Mouse (Mus musculus) right cerebral cortex, postnatal 25 days (tissue): ENCODE data around the gene L3mbtl2.
"Not testable (repeated sequence)": the region's sequence is repeated elsewhere in the genome, so short reads cannot be mapped to it uniquely, and the experiment has no call there.

Source experiments
- DNase-seq: peaks from one replicate; pipeline ENCODE4 v3.0.0; 2022

L3mbtl2 gene

DNA sequence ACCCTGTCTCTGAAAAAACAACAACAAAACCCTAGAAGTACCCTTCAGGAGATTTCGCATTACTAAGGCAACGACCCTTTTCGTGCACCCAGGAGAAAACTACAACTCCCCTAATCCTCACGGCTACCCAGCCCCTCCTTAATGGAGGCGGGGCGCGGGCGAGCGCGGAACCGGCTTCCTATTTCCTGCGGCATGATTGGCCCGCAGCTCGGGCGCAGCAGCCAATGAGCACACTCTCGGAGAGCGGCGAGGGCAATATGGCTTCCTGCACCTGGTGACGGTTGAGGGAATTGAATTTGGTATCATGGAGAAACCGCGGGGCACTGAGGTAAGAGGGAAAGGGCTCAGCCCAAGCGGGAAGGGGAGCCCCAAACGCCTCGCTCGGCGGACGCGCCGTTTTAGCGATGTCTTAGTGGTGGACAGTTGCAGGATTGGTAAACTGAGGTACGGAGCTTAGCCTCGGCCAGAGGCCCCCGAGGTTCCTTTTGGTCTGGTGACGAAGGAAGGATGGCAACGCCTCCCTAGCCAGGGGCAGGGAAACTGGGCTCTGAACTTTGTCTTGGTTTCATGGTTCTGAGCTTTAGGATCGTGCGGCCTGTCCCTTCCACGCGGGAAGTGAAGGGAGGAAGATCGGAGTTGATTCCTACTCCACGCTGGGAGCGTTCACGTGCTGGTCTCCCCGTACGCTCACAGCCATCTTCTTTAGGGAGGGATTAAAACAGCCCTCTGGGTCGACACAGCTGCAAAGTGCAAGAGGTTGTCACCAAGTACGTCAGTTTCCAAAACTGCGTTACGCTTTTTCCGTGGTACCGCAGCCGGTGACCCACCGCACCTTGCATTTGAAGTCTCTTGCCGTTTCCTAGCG, at the start of gene L3mbtl2:
L3mbtl2 (plus strand) TSS at position 193 of the 865 bp plus-strand sequence.
- DNase-seq, result peak; percentile 90

DNA sequence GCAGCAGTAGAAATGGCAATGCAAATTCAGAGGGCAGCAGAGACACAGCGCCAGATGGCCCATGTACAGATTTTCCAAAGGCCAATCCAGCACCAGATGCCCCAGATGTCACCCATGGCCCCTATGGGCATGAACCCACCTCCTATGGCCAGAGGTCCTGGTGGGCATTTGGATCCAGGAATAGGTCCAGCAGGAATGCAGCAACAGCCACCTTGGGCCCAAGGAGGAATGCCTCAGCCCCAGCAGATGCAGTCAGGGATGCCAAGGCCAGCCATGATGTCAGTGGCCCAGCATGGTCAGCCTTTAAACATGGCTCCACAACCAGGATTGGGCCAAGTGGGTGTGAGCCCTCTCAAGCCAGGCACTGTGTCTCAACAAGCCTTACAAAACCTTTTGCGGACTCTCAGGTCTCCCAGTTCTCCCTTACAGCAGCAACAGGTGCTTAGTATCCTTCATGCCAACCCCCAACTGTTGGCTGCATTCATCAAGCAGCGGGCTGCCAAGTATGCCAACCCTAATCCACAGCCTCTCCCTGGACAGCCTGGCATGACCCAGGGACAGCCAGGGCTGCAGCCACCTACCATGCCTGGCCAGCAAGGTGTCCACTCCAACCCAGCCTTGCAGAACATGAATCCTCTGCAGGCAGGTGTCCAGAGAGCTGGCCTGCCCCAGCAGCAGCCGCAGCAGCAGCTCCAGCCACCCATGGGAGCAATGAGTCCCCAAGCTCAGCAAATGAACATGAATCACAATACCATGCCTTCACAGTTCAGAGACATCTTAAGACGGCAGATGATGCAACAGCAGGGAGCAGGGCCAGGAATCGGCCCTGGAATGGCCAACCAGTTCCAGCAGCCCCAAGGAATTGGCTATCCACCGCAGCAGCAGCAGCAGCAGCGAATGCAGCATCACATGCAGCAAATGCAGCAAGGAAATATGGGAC, 13.9 kb upstream of the L3mbtl2 start:
- no peak for DNase-seq

DNA sequence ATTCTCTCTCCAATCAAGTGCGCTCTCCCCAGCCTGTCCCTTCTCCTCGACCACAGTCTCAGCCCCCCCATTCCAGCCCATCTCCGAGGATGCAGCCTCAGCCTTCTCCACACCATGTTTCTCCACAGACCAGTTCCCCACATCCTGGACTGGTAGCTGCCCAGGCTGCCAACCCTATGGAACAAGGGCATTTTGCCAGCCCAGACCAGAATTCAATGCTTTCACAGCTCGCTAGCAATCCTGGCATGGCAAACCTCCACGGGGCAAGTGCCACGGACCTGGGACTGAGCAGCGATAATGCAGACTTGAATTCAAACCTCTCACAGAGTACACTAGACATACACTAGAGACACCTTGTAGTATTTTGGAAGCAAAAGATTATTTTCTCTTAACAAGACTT, 13.1 kb upstream of the L3mbtl2 start:
- DNase-seq, result no peak

DNA sequence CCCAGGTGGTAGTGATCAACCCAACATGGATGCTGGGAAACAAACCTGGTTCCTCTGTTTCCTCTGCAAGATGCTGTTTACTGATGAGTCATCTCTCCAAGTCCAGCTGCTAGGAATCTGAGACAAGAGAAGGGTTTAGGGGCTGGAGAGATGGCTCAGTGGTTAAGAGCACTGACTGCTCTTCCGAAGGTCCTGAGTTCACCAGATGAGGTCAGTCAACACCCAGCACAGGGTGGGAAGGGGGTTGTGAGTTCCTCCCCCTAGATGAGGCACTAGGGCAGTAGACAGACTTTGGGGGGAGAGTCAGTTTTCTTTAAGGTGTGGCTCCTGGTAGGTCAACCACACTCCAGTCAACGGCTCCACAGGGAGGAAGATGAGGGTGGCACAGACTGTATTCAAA, 2.0 kb upstream of the L3mbtl2 start:
- no peak for DNase-seq

DNA sequence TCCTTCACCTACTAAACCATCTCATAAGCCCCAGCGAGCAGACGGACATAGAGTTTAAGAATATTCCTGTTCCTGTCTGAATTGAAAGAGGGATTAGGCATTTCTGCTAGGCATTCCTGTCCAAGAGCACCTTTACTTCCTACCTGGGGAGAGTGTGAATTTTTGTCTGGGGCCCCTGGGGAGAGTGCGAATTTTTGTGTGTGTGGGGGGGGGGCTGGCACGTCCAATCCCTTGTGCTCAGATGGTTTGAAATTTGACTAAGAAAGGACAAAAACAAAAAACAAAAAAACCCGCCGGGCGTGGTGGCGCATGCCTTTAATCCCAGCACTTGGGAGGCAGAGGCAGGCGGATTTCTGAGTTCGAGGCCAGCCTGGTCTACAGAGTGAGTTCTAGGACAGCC, 408 bp upstream of the L3mbtl2 start:
- DNase-seq, result no peak

DNA sequence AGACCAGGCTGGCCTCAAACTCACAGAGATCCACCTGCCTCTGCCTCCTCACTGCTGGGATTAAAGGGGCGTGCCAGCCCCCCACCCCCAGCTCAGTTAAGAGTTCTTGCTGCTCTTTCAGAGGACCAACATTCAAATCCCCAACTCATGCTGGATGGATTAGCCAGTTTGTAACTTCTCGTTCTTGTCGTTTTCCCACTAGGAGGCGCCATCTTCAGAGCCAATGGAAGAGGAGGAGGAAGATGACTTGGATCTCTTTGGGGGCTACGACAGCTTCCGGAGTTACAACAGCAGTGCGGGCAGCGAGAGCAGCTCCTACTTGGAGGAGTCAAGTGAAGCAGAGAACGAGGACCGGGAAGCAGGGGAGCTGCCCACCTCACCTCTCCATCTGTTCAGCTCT, 3.3 kb downstream of the L3mbtl2 start:
- no peak for DNase-seq

DNA sequence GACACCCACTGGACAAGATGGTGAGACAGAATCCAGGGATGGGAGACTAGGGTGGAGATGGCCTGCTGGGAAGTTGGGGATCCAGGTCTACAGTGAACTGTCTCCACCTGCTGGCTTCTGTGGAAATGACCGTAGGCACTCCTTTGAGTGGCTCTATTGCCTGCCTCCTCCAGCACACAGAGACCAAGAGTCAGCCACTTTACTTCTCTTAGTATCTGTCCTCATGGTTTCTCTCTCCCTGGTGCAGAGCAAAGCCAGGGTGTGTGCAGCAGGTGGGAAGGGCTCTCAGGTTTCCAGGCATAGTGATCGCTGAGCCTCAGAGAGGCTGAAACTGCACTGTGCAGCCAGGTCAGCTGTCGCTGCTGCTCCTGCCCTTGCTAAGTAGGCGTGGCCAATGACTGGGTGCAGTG, 6.5 kb downstream of the L3mbtl2 start:
- DNase-seq, result peak; percentile 28

DNA sequence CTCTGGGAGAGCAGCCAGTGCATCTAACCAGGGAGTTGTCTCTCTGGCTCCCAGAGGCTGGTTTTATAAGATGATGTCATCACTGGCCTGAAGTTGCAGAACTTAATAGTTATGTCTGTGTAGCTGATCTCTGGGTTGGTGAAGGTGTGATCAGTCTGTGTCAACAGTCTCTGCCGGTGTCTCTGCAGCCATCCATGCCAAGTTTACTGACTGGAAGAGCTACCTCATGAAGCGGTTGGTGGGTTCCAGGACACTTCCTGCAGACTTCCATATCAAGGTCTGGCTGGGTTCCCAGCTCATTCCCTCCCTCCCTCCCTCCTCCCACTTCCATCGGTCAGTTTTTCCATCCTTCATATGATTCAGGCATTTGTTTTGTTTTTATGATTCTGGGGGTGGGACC, 12.9 kb downstream of the L3mbtl2 start:
- no peak for DNase-seq

DNA sequence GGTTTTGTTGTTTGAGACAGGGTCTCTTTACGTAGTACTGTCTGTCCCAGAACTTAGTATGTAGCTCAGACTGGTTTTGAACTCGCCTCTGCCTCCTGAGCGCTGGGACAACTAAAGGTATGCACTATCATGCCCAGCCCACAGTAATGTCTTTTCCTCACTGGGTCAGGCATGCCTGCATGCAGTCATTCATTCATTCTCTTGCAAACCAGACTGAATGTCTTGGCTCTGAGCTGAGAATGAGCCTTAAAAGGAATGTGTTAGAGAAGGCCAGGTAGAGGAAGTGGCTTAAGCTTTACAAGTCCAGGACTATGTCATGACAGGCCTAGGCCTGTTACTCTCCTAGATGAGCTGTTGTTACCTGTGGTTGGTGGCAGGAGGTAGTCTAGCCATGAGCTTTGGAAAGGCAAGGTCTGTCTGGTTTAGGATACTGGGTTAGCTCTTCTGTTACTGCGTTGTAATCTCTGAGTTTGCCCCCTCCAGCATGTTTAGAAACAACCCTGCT, 16.7 kb downstream of the L3mbtl2 start:
- no peak for DNase-seq

DNA sequence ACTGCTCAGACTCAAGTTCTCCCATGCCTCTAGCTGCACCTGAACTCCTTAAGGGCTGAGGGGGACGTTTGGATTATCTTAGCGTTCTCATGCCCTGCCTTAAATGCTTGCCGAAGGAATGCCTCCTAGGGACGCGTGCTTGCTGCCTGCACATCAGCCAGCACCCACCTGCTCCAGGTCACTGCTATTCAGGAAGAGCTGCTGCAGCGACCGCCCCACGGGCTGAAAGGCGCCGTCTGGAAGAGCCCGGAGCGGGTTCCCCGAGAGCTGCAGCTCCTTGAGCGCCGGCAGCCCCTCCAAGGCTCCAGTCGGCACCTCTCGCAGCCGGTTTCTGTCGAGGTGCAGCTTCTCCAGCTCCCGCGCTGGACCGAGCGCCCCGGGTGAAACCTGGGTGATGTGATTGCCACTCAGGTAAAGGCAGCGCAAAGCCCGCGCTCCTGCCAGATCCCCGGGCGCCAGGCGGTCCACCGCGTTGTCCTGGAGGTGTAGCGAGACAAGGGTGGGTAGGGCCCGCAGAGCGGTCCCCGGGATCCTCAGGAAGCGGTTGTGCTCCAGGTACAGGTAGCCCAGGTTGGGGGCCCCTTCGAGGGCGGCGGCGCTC, 29.8 kb downstream of the L3mbtl2 start:
- no peak for DNase-seq

DNA sequence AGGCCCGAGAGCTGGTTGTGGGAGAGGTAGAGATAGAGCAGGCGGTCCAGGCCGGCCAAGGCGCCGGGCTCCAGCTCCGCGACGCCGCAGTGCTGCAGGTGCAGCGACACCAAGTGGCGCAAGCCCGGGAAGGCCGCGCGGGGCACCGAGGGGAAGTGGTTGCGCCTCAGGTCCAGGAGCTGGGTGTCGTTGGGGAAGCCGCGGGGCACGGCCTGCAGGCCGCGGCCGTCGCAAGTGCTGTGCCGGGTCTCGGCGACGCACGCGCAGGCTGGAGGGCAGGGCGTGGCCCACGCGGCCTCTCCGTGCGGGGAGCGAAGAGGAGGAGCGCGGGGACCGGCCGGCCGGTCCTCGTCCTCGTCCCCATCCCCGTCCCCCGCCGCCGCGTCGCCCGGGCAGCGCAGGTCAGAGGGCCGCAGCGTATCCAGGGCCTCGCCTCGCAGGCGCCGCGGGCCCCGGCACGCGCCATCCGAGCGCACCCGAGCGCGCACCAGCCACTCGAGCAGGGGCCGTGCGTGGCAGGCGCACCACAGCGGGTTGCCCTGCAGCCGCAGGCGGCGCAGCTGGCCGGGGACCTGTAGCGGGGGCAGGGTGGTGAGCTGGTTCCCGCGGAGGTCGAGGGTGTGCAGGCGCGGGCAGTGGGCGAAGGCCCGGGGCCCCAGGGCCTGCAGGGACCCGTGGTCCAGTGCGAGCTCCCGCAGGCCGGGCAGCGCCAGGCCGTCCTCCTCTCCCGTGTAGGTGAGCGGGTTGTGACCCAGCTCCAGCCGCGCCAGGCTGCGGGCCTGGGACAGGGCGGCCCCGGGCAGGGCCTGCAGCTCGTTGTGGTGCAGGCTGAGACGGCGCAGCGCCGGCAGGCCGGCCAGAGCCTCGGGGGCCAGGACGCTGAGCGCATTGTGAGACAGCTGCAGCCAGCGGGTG, 30.5 kb downstream of the L3mbtl2 start:
- DNase-seq, result peak; percentile 84

DNA sequence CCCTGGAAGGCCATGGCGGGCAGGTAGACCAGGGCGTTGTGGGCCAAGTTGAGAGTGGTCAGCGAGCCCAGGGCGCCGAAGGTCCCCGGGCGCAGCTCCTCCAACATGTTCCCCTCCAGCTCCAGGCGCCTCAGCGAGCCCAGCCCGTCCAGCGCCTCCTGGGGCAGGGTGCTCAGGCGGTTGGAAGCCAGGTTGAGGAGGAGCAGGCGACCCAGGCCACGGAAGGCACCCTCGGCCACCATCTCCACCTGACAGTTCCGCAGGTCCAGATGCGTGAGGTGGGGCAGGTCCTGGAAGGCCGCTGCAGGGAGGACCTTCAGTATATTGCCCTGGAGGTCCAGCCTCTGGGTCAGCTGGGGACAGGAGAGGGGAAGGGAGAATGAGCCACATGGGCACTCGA, 31.2 kb downstream of the L3mbtl2 start:
- no peak for DNase-seq

DNA sequence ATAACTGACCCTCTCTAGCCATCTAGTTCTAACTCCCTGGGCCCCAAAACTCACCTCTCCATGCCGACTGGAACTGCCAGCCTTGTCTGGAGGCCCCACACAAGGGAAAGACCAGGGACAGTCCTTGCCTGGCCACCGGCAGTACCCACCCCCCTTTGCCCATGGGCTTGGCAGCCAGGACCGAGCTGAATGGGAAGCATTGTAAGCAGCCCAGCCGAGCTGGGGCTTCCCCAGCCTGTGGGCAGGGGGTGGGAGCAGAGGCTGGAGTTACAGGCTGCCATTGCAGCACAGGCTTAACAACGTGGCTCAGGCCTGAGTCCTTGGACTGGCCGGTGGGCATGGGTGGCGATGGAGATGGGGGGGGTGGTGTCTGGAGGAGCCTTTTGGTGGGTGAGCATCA, 33.5 kb downstream of the L3mbtl2 start, which contains the start of gene Chadl:
Chadl (minus strand) TSS at position 113 of the 400 bp plus-strand sequence.
- no peak for DNase-seq

DNA sequence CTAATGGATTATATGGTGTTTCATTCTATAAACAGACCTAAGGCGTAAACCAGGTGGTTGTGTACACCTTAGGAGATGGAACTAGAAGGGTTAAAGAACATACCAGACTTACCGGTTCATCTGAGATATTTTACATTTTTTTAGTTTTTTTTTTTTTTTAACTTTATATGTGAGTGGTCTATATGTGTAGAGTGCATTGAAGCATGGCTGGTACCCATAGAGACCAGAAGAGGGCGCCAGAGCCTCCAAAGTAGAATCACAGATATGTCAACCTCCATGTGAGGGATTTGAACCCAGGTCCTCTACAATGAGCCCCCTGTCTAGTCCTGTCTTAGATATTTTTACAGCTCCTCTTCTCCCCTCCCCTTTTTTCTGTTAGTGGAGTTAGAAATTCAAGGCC, 34.2 kb downstream of the L3mbtl2 start:
- no peak for DNase-seq

DNA sequence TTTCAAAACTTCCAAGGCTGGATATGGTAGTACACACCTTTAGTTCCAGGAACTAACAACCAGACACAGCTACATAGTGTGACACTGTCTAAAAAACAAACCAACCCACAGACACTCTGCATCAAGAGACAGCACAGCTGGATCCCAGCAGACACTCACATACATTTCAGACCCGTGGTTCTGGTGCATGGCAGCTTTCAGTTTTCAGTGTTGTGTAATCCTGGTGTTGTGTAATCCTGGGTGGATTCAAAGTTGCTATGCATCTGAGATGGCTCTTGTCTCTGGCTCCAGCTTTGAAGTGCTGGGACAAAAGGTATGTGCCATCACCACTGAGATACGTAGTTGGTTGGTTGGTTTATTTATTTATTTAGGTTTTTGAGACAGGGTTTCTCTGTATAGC, 34.8 kb downstream of the L3mbtl2 start:
- DNase-seq, result no peak

DNA sequence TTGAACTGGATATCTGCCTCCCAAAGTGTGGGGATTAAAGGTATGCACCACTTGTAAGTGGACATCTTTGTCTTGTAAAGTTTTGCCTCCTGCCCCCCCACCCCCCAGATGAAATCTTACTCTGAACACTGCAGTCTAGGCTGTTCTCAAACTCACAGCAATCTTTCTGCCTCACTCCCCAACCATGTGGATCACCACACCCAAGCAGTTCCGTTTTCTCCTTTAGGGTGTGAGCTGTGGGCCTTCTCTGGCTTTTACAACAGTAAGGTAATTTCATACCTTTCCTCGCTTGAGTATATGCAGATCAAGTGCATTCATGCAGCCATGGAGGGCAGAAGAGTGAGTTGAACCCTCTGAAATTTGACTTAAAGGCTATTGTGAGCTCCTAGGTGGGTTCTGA, 36.5 kb downstream of the L3mbtl2 start:
- DNase-seq, result no peak

DNA sequence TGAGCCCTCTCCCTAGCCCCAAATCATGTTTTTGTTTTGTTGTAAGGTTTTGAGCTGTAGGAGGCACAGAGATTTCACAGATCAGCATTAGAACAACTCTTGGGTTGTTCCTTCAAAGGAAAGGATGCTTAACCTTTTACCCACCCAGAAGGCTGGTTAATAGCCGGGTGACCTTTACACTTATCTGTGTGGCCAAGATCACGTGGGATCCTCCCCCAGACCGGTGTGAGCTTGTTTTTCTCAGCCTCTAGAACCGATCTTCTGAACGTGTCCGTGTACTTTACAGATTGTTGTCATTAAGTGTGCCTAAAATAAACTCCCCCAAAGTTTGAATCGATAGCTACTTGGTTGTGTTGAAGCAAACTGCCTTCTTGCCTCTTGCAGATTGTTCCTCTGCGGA, 36.9 kb downstream of the L3mbtl2 start:
- DNase-seq, result no peak

DNA sequence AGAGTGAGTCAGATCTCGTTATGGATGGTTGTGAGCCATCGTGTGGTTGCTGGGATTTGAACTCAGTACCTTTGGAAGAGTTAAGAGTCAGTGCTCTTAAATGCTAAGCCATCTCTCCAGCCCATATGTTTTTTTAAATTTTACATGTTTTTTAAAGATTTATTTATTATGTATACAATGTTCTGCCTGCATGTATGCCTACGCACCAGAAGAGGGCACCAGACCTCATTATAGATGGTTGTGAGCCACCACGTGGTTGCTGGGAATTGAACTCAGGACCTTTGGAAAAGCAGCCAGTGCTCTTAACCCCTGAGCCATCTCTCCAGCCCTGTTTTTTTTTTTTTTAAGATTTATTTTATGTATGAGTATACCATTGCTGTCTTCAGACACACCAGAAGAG, 37.7 kb downstream of the L3mbtl2 start:
- DNase-seq, result not testable (repeated sequence)

DNA sequence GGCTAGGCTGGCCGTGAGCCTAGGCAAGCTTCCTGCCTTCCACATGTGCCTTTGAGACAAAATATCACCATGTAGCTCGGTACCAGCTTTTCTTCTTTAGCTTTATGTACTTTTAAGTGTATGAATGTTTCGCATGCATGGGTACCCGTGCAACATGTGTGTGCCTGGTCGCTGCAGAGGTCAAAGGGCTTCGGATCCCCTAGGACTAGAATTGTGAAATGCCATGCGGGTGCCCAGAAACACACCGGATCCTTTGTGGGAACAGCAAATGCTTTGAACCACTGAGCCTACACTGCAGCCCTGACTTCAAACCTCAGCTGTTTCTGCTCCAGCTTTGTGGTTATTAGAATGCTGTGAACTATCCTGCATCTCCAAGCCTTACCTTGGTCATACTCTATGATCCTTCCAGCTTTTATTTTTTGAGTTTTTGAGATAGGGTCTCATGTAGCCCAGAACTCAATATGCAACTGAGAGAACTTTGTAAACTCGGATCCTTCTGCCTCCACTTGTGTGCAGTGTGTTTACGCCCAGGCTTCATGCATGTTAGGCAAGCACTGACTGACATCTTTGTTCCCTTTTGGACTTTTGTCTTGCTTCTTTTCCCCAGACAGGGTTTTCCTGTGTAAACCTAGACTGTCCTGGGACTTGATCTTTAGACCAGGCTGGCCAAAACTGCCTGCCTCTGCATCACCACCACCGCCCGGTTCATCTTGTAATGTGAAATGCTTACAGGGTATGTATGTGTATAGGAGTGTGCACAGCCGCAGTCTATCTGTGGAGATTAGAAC, 38.8 kb downstream of the L3mbtl2 start:
- no peak for DNase-seq

DNA sequence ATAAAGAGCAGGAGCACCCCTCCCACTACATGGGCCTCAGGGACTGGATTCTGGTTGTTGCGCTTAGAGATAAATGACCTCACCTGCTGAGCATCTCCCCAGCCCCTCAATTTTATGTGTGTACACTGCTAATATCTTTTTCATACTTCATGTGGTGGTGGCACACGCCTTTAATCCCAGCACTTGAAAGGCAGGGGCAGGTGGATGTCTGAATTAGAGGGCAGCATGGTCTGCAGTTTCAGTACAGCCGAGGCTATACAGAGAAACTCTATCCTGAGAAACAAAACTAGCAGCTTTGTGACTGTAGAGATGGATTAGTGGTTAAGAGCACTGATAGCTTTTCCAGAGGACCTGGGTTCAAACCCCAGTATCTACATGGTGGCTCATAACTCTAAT, 39.4 kb downstream of the L3mbtl2 start:
- no peak for DNase-seq

DNA sequence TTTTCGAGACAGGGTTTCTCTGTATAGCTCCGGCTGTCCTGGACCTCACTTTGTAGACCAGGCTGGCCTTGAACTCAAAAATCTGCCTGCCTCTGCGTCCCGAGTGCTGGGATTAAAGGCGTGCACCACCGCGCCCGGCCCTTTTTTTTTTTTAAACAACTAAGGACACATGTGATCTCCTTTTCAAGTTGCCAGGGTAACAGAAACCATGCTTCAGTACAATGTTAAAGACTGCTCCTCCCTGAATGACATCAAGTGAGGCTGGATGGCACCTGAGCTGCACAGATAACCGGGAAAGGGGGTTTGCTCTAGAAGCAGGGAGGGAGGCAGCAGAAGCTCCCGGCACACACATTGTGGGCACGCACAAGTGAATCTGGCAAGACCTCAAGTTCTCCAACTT, 45.3 kb downstream of the L3mbtl2 start:
- no peak for DNase-seq
